Mouse (Mus musculus) ES-Bruce4 (cell line): ENCODE results near the gene Coq8b. TPM values are rescaled to one million over a fixed set of nuclear protein-coding genes. Genes with fewer than 3 reads are reported as not detected.

Experiments used
- H3K27ac ChIP-seq: 2 replicates; pipeline ENCODE4 v1.5.1; 2012; ENCODE audit warnings: low read length, inconsistent platforms; ENCODE audit not compliant: insufficient read depth
- H3K27me3 ChIP-seq: 2 replicates; pipeline ENCODE4 v1.6.1; 2012; ENCODE audit warnings: mild to moderate bottlenecking, low read length, inconsistent platforms; ENCODE audit not compliant: control insufficient read depth, poor library complexity, insufficient read depth, severe bottlenecking
- H3K36me3 ChIP-seq: 2 replicates; pipeline ENCODE4 v1.6.1; 2012; ENCODE audit warnings: inconsistent platforms, mild to moderate bottlenecking, low read length, moderate library complexity; ENCODE audit not compliant: control insufficient read depth, poor library complexity, insufficient read depth, severe bottlenecking
- H3K4me1 ChIP-seq: one replicate; pipeline ENCODE4 v1.8.1; 2011; ENCODE audit warnings: low read length; ENCODE audit not compliant: control insufficient read depth, insufficient read depth
- H3K4me3 ChIP-seq: 2 replicates; pipeline ENCODE4 v1.5.1; 2011; ENCODE audit warnings: low read depth, mild to moderate bottlenecking, low read length
- H3K9ac ChIP-seq: 2 replicates; pipeline ENCODE4 v1.6.1; 2012; ENCODE audit warnings: low read depth, mild to moderate bottlenecking, inconsistent platforms; ENCODE audit not compliant: poor library complexity, severe bottlenecking
- H3K9me3 ChIP-seq: replicated peaks from 2 replicates; pipeline ENCODE4 v1.6.1; 2012; ENCODE audit warnings: mild to moderate bottlenecking, low read length, inconsistent platforms; ENCODE audit not compliant: control insufficient read depth, poor library complexity, insufficient read depth, severe bottlenecking
- CTCF ChIP-seq: IDR thresholded peaks from one replicate; pipeline ENCODE4 v1.8.1; 2011; ENCODE audit warnings: low read depth, low read length
- EP300 ChIP-seq: IDR thresholded peaks from 2 replicates; pipeline ENCODE4 v1.6.1; 2011; ENCODE audit warnings: low read depth, low read length; ENCODE audit not compliant: insufficient read depth
- POLR2A ChIP-seq: IDR thresholded peaks from one replicate; pipeline ENCODE4 v1.8.1; 2011; ENCODE audit warnings: low read length; ENCODE audit not compliant: insufficient read depth
- polyA plus RNA-seq: library from polyadenylated mRNA; stranded (reverse); fragments of >200 nt; gene quantifications from 2 replicates; pipeline ENCODE4 v1.2.4, GENCODE M21; 2011; ENCODE audit warnings: low read depth; ENCODE audit not compliant: missing spikeins, insufficient read depth, insufficient read length

Coq8b gene
- polyA plus RNA-seq, 1 experiment, result 10.9 TPM

DNA sequence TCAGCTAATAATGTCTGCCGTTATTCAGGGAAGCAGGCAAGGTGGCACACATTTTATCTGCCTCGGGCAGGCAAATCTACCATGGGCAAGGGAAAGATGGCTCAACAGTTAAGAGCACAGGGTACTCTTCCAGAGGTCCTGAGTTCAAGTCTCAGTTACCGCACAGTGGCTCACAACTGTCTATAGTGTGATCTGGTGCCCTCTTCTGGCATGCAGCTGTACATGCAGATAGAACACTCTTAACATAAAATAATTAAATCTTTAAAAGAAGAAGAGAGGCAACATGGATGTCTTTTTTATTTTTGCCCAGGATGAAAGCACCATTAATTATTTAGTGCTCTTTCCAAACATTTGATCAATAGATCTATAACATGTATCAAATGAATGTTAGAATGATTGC lies 44.4 kb downstream of the Coq8b start:
- H3K27me3 ChIP-seq, result no peaks in the 10 kb centered on the region
- no peak overlapping the region for H3K9ac ChIP-seq
- H3K4me1 ChIP-seq, result no peaks in the 10 kb centered on the region
- no peak overlapping the region for H3K4me3 ChIP-seq
- peaks cover 23% of the 10 kb centered on the region for H3K36me3 ChIP-seq
- TF ChIP-seq CTCF (no peak), POLR2A (no peak), EP300 (no peak)
- no peaks in the 10 kb centered on the region for H3K9me3 ChIP-seq
- no peak overlapping the region for H3K27ac ChIP-seq

- no peak overlapping the region for H3K27ac ChIP-seq
These were observed 48.9 kb downstream of the Coq8b start for GRCm38 (mm10) chr7:27281717-27282116.

GRCm38 (mm10) chr7:27282225-27282624 lies 49.4 kb downstream of the Coq8b start:
- Histone ChIP-seq H3K36me3 (peaks cover 17% of the 10 kb centered on the region), H3K27me3 (no peaks in the 10 kb centered on the region), H3K27ac (peak overlapping the region; percentile 34; the same call in 1 of the 2 replicates), H3K9ac (no peak overlapping the region), H3K4me1 (no peaks in the 10 kb centered on the region), H3K9me3 (no peaks in the 10 kb centered on the region), H3K4me3 (no peak overlapping the region)
- no peak for TF ChIP-seq POLR2A
- no peak for TF ChIP-seq CTCF
- no peak for TF ChIP-seq EP300

More at GRCm38 (mm10) chr7:27281717-27282116, 48.9 kb downstream of the Coq8b start:
- H3K4me3 ChIP-seq, result no peak overlapping the region
- H3K4me1 ChIP-seq, result no peaks in the 10 kb centered on the region
- H3K36me3 ChIP-seq, result peaks cover 22% of the 10 kb centered on the region
- H3K27me3 ChIP-seq, result no peaks in the 10 kb centered on the region
- H3K9ac ChIP-seq, result no peak overlapping the region
- no peaks in the 10 kb centered on the region for H3K9me3 ChIP-seq
- TF ChIP-seq EP300, result no peak
- TF ChIP-seq POLR2A, result no peak
- no peak for TF ChIP-seq CTCF

DNA sequence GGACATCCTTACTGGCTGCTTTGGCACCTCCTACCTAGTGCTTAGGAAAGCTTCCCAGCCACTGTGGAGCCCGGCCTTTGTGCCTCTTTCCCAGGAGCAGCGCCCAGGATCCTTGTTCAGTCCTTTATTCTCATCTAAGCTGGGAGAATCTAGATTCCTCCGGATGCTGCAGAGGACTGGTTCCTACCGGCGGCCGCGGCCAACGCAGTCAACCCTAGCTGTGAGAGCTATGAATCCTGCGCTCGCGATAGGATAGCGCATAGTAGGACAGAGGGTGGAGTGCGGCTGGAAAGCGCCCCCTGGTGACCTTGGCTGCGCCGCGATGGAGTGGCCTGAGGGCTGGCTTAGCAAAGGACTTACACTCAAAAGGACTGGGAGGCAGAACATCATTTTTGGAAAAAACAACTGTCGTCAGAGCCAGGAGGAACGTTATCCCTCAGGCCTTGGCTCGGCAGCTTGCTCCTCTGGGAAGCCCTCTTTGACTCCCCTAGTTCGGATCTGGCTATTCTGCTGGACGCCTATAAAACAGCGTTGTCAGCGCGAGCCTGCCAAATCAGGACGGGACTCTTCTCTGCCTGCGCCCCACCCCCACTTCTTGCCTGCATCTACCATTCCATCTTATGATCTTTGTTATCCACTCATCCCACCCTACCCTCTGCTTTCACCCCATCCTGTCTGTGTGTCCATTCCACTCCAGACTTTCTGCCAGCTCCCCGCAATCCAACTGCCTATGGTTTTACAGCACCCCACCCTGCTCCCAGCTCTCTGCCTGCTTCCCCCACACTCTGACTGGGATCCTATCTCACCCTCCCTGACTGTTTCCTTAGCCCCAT lies 52.3 kb downstream of the Coq8b start:
- Histone ChIP-seq H3K9me3 (no peaks in the 10 kb centered on the region), H3K4me1 (no peaks in the 10 kb centered on the region), H3K27ac (peak overlapping the region; percentile 89), H3K9ac (peak overlapping the region; percentile 71), H3K36me3 (no peaks in the 10 kb centered on the region), H3K4me3 (peak overlapping the region; percentile 75), H3K27me3 (no peaks in the 10 kb centered on the region)
- TF ChIP-seq EP300 (peak; percentile 37), CTCF (peak; percentile 85), POLR2A (peak; percentile 6)

DNA sequence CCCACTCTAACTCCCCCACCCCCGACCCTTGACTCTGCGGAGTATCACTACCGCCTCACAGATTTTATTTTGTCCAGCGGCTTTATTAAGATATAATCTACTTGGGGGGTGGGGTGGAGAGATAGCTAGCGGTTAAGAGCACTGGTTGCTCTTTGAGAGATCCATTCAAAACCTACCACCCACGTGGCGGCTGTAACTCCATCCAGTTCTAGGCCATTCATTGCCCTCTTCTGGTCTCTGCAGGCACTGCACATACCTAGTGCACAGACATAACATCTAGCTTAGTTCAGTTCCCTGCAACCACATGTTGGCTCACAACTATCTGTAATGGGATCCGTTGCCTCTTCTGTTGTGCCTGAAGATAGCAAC lies 52.9 kb downstream of the Coq8b start:
- no peaks in the 10 kb centered on the region for H3K27me3 ChIP-seq
- no peaks in the 10 kb centered on the region for H3K4me1 ChIP-seq
- H3K9ac ChIP-seq, result peak overlapping the region; percentile 71
- TF ChIP-seq EP300 (no peak), CTCF (peak; percentile 71)
- H3K4me3 ChIP-seq, result peak overlapping the region; percentile 75
- peak overlapping the region; percentile 80; the same call in 1 of the 2 replicates for H3K27ac ChIP-seq
- no peaks in the 10 kb centered on the region for H3K36me3 ChIP-seq
- H3K9me3 ChIP-seq, result no peaks in the 10 kb centered on the region

GRCm38 (mm10) chr7:27288732-27289131 lies 55.9 kb downstream of the Coq8b start:
- Histone ChIP-seq H3K4me3 (no peak overlapping the region), H3K9ac (no peak overlapping the region), H3K27ac (no peak overlapping the region), H3K36me3 (no peaks in the 10 kb centered on the region), H3K9me3 (no peaks in the 10 kb centered on the region), H3K4me1 (no peaks in the 10 kb centered on the region), H3K27me3 (no peaks in the 10 kb centered on the region)
- TF ChIP-seq POLR2A (no peak), CTCF (peak; percentile 20)
